Mouse (Mus musculus) adrenal gland, adult 18-20 months (tissue): ENCODE results near the gene Olfr1322. TPM values are rescaled to one million over a fixed set of nuclear protein-coding genes. Genes with fewer than 3 reads are reported as not detected.

Source experiments
- DNase-seq, 2 experiments: peaks; one replicate each; pipeline ENCODE4 v3.0.0; 2021 to 2022; ENCODE audit warnings: low spot score in 2 of 2
- long read RNA-seq, 2 experiments: library from polyadenylated mRNA; stranded (forward); transcript quantifications; one replicate each; pipeline ENCODE4 v2.0.0; 2021
- total RNA-seq, 2 experiments: library from RNA; stranded (reverse); gene quantifications; 1 replicate in 1 of 2; 2 replicates in 1 of 2; pipeline ENCODE4 v1.2.3; 2021

Gene Olfr1322
- total RNA-seq, result not detected
- long read RNA-seq, experiment 1, result 0 reads
- long read RNA-seq, experiment 2, result 0 reads

GRCm38 (mm10) chrX:49891383-49891782 lies at the start of gene Olfr1322:
Olfr1322 (minus strand) TSS chrX:49891483.
- DNase-seq, result no peak

GRCm38 (mm10) chrX:49877651-49878349 lies 13.5 kb downstream of the Olfr1322 start:
- no peak for DNase-seq

Other genes starting within 250 kb of the Olfr1322 start
- gene Olfr1320, start 219.2 kb downstream of the Olfr1322 start, total RNA-seq, result not detected
- not detected for gene Olfr1321, start 156.4 kb downstream of the Olfr1322 start, total RNA-seq
- 1 to 10 TPM in 1 of 2 experiments, under 1 TPM in 1; 0.99 to 1.9 TPM for gene Igsf1, start 93.7 kb downstream of the Olfr1322 start, total RNA-seq
- gene Olfr1323, start 127.9 kb upstream of the Olfr1322 start, total RNA-seq, result not detected